Mouse (Mus musculus): ENCODE data around the gene Cd48. TPM values are rescaled to one million over a fixed set of nuclear protein-coding genes. Genes with fewer than 3 reads are reported as not detected.

The Cd48 gene
- polyA plus RNA-seq, 1 experiment from 2014 or later: 4.5 TPM

DNA sequence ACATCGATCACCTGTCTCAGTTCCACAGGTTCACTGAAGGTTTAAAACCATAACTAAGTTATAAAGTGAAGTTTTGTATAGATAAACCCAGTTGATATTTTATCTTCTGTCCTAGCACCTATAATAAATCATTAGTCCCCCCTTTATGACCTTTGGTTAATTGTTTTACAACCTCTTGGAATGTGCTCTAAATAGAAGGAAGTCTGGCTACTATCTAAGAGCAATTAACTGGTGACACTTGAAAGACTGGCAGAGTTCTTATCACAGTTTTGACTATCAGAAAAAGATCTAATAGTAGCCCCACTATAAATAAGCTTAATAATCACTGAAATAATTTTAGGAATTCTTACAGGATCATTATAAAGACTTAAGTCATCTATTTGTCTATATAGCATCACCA lies 34.4 kb downstream of the Cd48 start:
- no peak for ATAC-seq (replicated peaks; ENCODE audit: low FRiP score)
- WGBS: 67% methylated on average over 1 of the region's 1 CpGs
- no peaks in the 10 kb centered on the region for H3K36me3 ChIP-seq (ENCODE audit: control insufficient read depth, insufficient read depth, low read length)
- H3K4me2 ChIP-seq: no peak overlapping the region
- no peaks in the 10 kb centered on the region for H3K27me3 ChIP-seq (replicated peaks; ENCODE audit: control insufficient read depth, insufficient read depth, low read length)
- H3K4me1 ChIP-seq (replicated peaks; ENCODE audit: control insufficient read depth, insufficient read depth, low read length): no peaks in the 10 kb centered on the region
- no peaks in the 10 kb centered on the region for H3K9me3 ChIP-seq (ENCODE audit: control insufficient read depth, low read length)
- H3K9ac ChIP-seq (ENCODE audit: low read depth, low read length): no peak overlapping the region
- H3K4me3 ChIP-seq (ENCODE audit: low read depth, low read length): no peak overlapping the region
- H3K27ac ChIP-seq (ENCODE audit: low read depth, low read length): no peak overlapping the region
- DNase-seq (ENCODE audit: low spot score): no peak

DNA sequence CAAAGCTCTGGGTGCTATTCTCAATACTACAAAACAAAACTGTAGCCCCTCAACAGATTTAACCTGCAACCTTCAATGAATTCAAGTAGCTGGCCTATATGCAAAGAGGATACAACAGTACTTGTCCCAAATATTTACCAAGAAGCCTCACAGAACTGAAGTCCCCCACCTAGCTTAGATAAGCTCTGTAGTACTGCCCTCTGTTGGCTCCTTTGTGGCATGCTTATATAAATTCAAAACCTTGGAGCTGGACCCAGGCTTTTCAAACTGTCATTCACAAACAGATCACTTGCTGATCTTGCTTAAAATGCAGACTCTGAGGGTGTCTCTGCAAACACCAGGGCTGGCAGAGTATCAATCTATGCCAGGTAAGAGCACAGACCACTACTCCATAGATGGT lies 49.4 kb downstream of the Cd48 start:
- Histone ChIP-seq H3K27ac (ENCODE audit: low read depth, low read length) (no peak overlapping the region), H3K4me3 (ENCODE audit: low read depth, low read length) (no peak overlapping the region), H3K9me3 (ENCODE audit: control insufficient read depth, low read length) (no peaks in the 10 kb centered on the region), H3K9ac (ENCODE audit: low read depth, low read length) (no peak overlapping the region), H3K4me1 (replicated peaks; ENCODE audit: control insufficient read depth, insufficient read depth, low read length) (no peaks in the 10 kb centered on the region), H3K27me3 (replicated peaks; ENCODE audit: control insufficient read depth, insufficient read depth, low read length) (no peaks in the 10 kb centered on the region), H3K4me2 (no peak overlapping the region), H3K36me3 (ENCODE audit: control insufficient read depth, insufficient read depth, low read length) (no peaks in the 10 kb centered on the region)
- DNase-seq (ENCODE audit: low spot score) (no peak), ATAC-seq (replicated peaks; ENCODE audit: low FRiP score) (no peak)

- ATAC-seq (replicated peaks; ENCODE audit: low FRiP score) (no peak), DNase-seq (ENCODE audit: low spot score) (no peak)
- H3K9me3 ChIP-seq (ENCODE audit: control insufficient read depth, low read length): no peaks in the 10 kb centered on the region
- H3K9ac ChIP-seq (ENCODE audit: low read depth, low read length): no peak overlapping the region
- H3K4me1 ChIP-seq (replicated peaks; ENCODE audit: control insufficient read depth, insufficient read depth, low read length): no peaks in the 10 kb centered on the region
- no peak overlapping the region for H3K27ac ChIP-seq (ENCODE audit: low read depth, low read length)
- H3K4me2 ChIP-seq: no peak overlapping the region
- 78% methylated on average over 6 of the region's 6 CpGs for WGBS
- H3K4me3 ChIP-seq (ENCODE audit: low read depth, low read length): no peak overlapping the region
- no peaks in the 10 kb centered on the region for H3K36me3 ChIP-seq (ENCODE audit: control insufficient read depth, insufficient read depth, low read length)
- H3K27me3 ChIP-seq (replicated peaks; ENCODE audit: control insufficient read depth, insufficient read depth, low read length): no peaks in the 10 kb centered on the region
Observed at GRCm38 (mm10) chr1:171734898-171735297, 53.1 kb downstream of the Cd48 start.

GRCm38 (mm10) chr1:171748127-171748969 lies 66.5 kb downstream of the Cd48 start:
- DNase-seq (ENCODE audit: low spot score) (no peak), ATAC-seq (replicated peaks; ENCODE audit: low FRiP score) (no peak)
- H3K4me2 ChIP-seq: no peak overlapping the region
- H3K27me3 ChIP-seq (replicated peaks; ENCODE audit: control insufficient read depth, insufficient read depth, low read length): no peaks in the 10 kb centered on the region
- WGBS: 74% methylated on average over 3 of the region's 3 CpGs
- H3K9me3 ChIP-seq (ENCODE audit: control insufficient read depth, low read length): no peaks in the 10 kb centered on the region
- no peaks in the 10 kb centered on the region for H3K36me3 ChIP-seq (ENCODE audit: control insufficient read depth, insufficient read depth, low read length)
- no peak overlapping the region for H3K4me3 ChIP-seq (ENCODE audit: low read depth, low read length)
- H3K9ac ChIP-seq (ENCODE audit: low read depth, low read length): no peak overlapping the region
- no peak overlapping the region for H3K27ac ChIP-seq (ENCODE audit: low read depth, low read length)
- H3K4me1 ChIP-seq (replicated peaks; ENCODE audit: control insufficient read depth, insufficient read depth, low read length): no peaks in the 10 kb centered on the region

Small RNA genes within 50 kb of the gene (microRNA-seq; reads per million reads assigned to microRNA genes)
- not detected for gene Mir7683 (ENCODE audit: borderline number of aligned reads)

Other genes starting within 250 kb of the Cd48 start
- 42.0 and 47.8 TPM in 2 replicates for gene F11r, start 244.5 kb upstream of the Cd48 start, polyA plus RNA-seq (2014; fragmentation: Nextera tagmentation; extraction: Ambion mirVana)
- 7.8 and 8.3 TPM in 2 replicates for gene Alyref2, start 178.5 kb upstream of the Cd48 start, polyA plus RNA-seq (2014; fragmentation: Nextera tagmentation; extraction: Ambion mirVana)
- not detected in 2 replicates for gene Itln1, start 146.7 kb upstream of the Cd48 start, polyA plus RNA-seq (2014; fragmentation: Nextera tagmentation; extraction: Ambion mirVana)
- 0.63 and 0.82 TPM in 2 replicates for gene Cd244a, start 122.8 kb upstream of the Cd48 start, polyA plus RNA-seq (2014; fragmentation: Nextera tagmentation; extraction: Ambion mirVana)
- 0.12 and 0.30 TPM in 2 replicates for gene Ly9, start 74.6 kb upstream of the Cd48 start, polyA plus RNA-seq (2014; fragmentation: Nextera tagmentation; extraction: Ambion mirVana)
- gene Slamf7, start 29.0 kb upstream of the Cd48 start, polyA plus RNA-seq (2014; fragmentation: Nextera tagmentation; extraction: Ambion mirVana): not detected in 2 replicates
- 1.4 and 2.0 TPM in 2 replicates for gene Slamf1, start 85.1 kb downstream of the Cd48 start, polyA plus RNA-seq (2014; fragmentation: Nextera tagmentation; extraction: Ambion mirVana)
- gene Cd84, start 157.7 kb downstream of the Cd48 start, polyA plus RNA-seq (2014; fragmentation: Nextera tagmentation; extraction: Ambion mirVana): 4.3 and 4.6 TPM in 2 replicates
- gene Gm10521, start 213.7 kb downstream of the Cd48 start, polyA plus RNA-seq (2014; fragmentation: Nextera tagmentation; extraction: Ambion mirVana): 0.08 TPM in 1 of 2 replicates, not detected in the other
- gene Slamf6, start 235.5 kb downstream of the Cd48 start, polyA plus RNA-seq (2014; fragmentation: Nextera tagmentation; extraction: Ambion mirVana): 0.17 TPM in 1 of 2 replicates, not detected in the other

All from liver, embryonic 11.5 days (tissue).